Mouse (Mus musculus) kidney, postnatal 0 days (tissue): ENCODE data around the gene Arhgap9. TPM values are rescaled to one million over a fixed set of nuclear protein-coding genes. Genes with fewer than 3 reads are reported as not detected.

Experiments used
- ATAC-seq: fragments of 200-750 bp; cut with Nextera tagmentation; replicated peaks from 2 replicates; pipeline ENCODE4 v1.8.0; 2017; ENCODE audit warnings: low read depth, moderate number of reproducible peaks, moderate TSS enrichment, moderate library complexity; ENCODE audit not compliant: low FRiP score
- DNase-seq: peaks from one replicate; pipeline ENCODE4 v3.0.0-alpha.2; 2016; ENCODE audit warnings: low spot score
- H3K27ac ChIP-seq: fragments of 300-500 bp; sonication (generic); 2 replicates; pipeline ENCODE4 v1.5.1; 2014; ENCODE audit warnings: mild to moderate bottlenecking
- H3K27me3 ChIP-seq: fragments of 300-500 bp; sonication (generic); 2 replicates; pipeline ENCODE4 v1.6.1; 2014; ENCODE audit warnings: low read length, mixed read lengths; ENCODE audit not compliant: insufficient read depth
- H3K36me3 ChIP-seq: fragments of 300-500 bp; sonication (generic); 2 replicates; pipeline ENCODE4 v1.6.1; 2014; ENCODE audit warnings: low read length, mixed read lengths; ENCODE audit not compliant: insufficient read depth
- H3K4me1 ChIP-seq: fragments of 300-500 bp; sonication (generic); replicated peaks from 2 replicates; pipeline ENCODE4 v1.6.1; 2014; ENCODE audit warnings: antibody characterized with exemption, low read length, mixed read lengths; ENCODE audit not compliant: insufficient read depth
- H3K4me2 ChIP-seq: fragments of 300-500 bp; sonication (generic); 2 replicates; pipeline ENCODE4 v1.6.1; 2014; ENCODE audit warnings: mild to moderate bottlenecking, low read length, moderate library complexity, mixed read lengths
- H3K4me3 ChIP-seq: fragments of 300-500 bp; sonication (generic); replicated peaks from 2 replicates; pipeline ENCODE4 v1.5.1; 2014; ENCODE audit warnings: low read depth, low read length
- H3K9ac ChIP-seq: fragments of 300-500 bp; sonication (generic); 2 replicates; pipeline ENCODE4 v1.6.1; 2014; ENCODE audit warnings: low read depth, low read length
- H3K9me3 ChIP-seq: fragments of 300-500 bp; sonication (generic); replicated peaks from 2 replicates; pipeline ENCODE4 v1.6.1; 2016; ENCODE audit warnings: low read length, inconsistent platforms, mixed read lengths
- CTCF ChIP-seq: IDR thresholded peaks from 2 replicates; pipeline ENCODE4 v1.5.1; 2016; ENCODE audit warnings: antibody characterized with exemption, low read depth, mild to moderate bottlenecking, moderate library complexity
- WGBS: fragments of 180-500 bp; shearing (Covaris S2); extraction: QIAGEN DNeasy Blood & Tissue Kit; methylation state at CpG from one replicate; pipeline ENCODE4 v1.1.7; 2014; 5-methylcytosine and 5-hydroxymethylcytosine counted together
- polyA plus RNA-seq: library from polyadenylated mRNA; unstranded; fragments of >200 nt; fragmentation: Nextera tagmentation; extraction: Ambion mirVana; gene quantifications from 2 replicates; pipeline ENCODE4 v1.2.1, GENCODE M21; 2015

The Arhgap9 gene
- polyA plus RNA-seq, 1 experiment from 2014 or later, result 3.8 TPM

GRCm38 (mm10) chr10:127287936-127288293 lies 33.8 kb upstream of the Arhgap9 start:
- H3K9me3 ChIP-seq, result no peaks in the 10 kb centered on the region
- peak overlapping the region; percentile 99 for H3K27ac ChIP-seq
- WGBS, result 0% methylated on average over 3 of the region's 3 CpGs

GRCm38 (mm10) chr10:127288328-127288799 lies 33.4 kb upstream of the Arhgap9 start:
- 0% methylated on average over 23 of the region's 28 CpGs for WGBS
- H3K4me2 ChIP-seq, result peak overlapping the region; percentile 90
- peaks cover 29% of the 10 kb centered on the region for H3K4me1 ChIP-seq
- no peak for TF ChIP-seq CTCF
- H3K9me3 ChIP-seq, result no peaks in the 10 kb centered on the region
- no peaks in the 10 kb centered on the region for H3K27me3 ChIP-seq
- peak overlapping the region; percentile 71 for H3K4me3 ChIP-seq
- peak overlapping the region; percentile 99 for H3K27ac ChIP-seq
- H3K9ac ChIP-seq, result peak overlapping the region; percentile 76
- peak; percentile 88 for DNase-seq
- H3K36me3 ChIP-seq, result peaks cover 22% of the 10 kb centered on the region
- ATAC-seq, result no peak; the same call in 1 of the 2 replicates

More at GRCm38 (mm10) chr10:127287936-127288293, 33.8 kb upstream of the Arhgap9 start:
- TF ChIP-seq CTCF, result no peak
- Histone ChIP-seq H3K9ac (peak overlapping the region; percentile 76), H3K4me3 (peak overlapping the region; percentile 71), H3K27me3 (no peaks in the 10 kb centered on the region), H3K4me1 (peaks cover 29% of the 10 kb centered on the region), H3K4me2 (peak overlapping the region; percentile 90), H3K36me3 (peaks cover 26% of the 10 kb centered on the region)
- DNase-seq, result peak; percentile 37
- no peak for ATAC-seq

- Histone ChIP-seq H3K27ac (peak within 1 kb of the TSS; percentile 99), H3K4me3 (peak within 1 kb of the TSS; percentile 72), H3K4me1 (peaks cover 29% of the 10 kb centered on the region), H3K36me3 (peaks cover 20% of the 10 kb centered on the region; the same call in 1 of the 2 replicates), H3K27me3 (no peaks in the 10 kb centered on the region), H3K9ac (peak within 1 kb of the TSS; percentile 76), H3K4me2 (peak within 1 kb of the TSS; percentile 90), H3K9me3 (no peaks in the 10 kb centered on the region)
- no peak for TF ChIP-seq CTCF
- peak; percentile 91 for DNase-seq
- ATAC-seq, result peak; percentile 37
- WGBS, result 0% methylated on average over 21 of the region's 65 CpGs
These were observed 32.8 kb upstream of the Arhgap9 start, which contains the start of gene Mbd6 for GRCm38 (mm10) chr10:127288800-127289572. TSS of gene Mbd6 (minus strand) at chr10:127289018.

- DNase-seq, result peak; percentile 71
- no peak for TF ChIP-seq CTCF
- peak overlapping the region; percentile 72 for H3K4me3 ChIP-seq
- peaks cover 29% of the 10 kb centered on the region for H3K4me1 ChIP-seq
- no peaks in the 10 kb centered on the region for H3K9me3 ChIP-seq
- H3K4me2 ChIP-seq, result peak overlapping the region; percentile 90
- no peaks in the 10 kb centered on the region for H3K27me3 ChIP-seq
- under 1% methylated on average over 15 of the region's 15 CpGs for WGBS
- peak overlapping the region; percentile 99 for H3K27ac ChIP-seq
- peak overlapping the region; percentile 76; the same call in 1 of the 2 replicates for H3K9ac ChIP-seq
- no peak; the same call in 1 of the 2 replicates for ATAC-seq
- peaks cover 15% of the 10 kb centered on the region; the same call in 1 of the 2 replicates for H3K36me3 ChIP-seq
These were observed 32.1 kb upstream of the Arhgap9 start for GRCm38 (mm10) chr10:127289573-127290191.

- ATAC-seq (peak; percentile 87), DNase-seq (peak; percentile 100)
- Histone ChIP-seq H3K36me3 (peaks cover 15% of the 10 kb centered on the region), H3K9ac (peak overlapping the region; percentile 77), H3K4me1 (peaks cover 29% of the 10 kb centered on the region), H3K27ac (peak overlapping the region; percentile 99), H3K4me2 (peak overlapping the region; percentile 90), H3K27me3 (no peaks in the 10 kb centered on the region), H3K9me3 (no peaks in the 10 kb centered on the region), H3K4me3 (peak overlapping the region; percentile 72)
- TF ChIP-seq CTCF, result peak; percentile 48
- under 1% methylated on average over 45 of the region's 47 CpGs for WGBS
These were observed 31.3 kb upstream of the Arhgap9 start for GRCm38 (mm10) chr10:127290307-127290929.
